Mouse (Mus musculus) mesoderm, embryonic 11.5 days (tissue): ENCODE results near the gene Pcbp3.
"Not testable (repeated sequence)": the region's sequence is repeated elsewhere in the genome, so short reads cannot be mapped to it uniquely, and the experiment has no call there.

Source experiments
- DNase-seq: peaks from one replicate; pipeline ENCODE4 v3.0.0-alpha.2; 2012; ENCODE audit warnings: low read depth, low spot score

Pcbp3 gene

DNA sequence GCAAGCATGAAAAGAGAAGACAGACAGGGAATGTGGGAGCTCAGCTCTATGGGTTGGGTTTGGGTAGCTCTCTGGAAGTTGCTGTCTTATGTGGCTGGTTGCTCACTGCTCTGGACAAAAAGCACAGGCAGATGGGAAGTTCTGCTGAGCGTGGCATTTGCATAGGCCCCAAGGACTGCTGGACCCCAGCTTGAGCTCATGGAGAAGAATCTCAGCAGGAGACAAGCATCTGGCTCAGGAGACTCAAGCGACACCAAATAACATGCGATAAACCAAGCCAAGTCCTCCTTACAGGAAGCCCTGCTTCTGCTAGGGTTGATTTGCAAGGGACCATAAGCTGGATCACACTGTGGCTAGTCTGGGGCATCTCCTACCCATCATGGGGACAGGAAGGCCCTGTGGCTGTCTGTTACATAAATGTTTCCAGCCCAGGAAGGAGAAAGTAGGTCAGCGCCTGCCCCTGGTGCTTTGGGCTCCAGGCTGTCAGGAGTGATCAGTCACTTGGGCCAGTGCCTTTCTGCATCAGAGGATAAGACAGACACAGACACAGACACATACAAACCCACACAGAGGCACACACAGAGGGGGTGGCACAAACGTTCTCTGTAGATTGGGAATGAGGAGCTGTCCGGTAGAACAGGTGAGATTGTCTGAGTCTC lies 159.7 kb downstream of the Pcbp3 start:
- DNase-seq = no peak

- DNase-seq = no peak
These were observed 160.4 kb downstream of the Pcbp3 start for GRCm38 (mm10) chr10:76801237-76801641.

GRCm38 (mm10) chr10:76798751-76799585 lies 162.7 kb downstream of the Pcbp3 start:
- DNase-seq = no peak

- DNase-seq = no peak
These were observed 167.6 kb downstream of the Pcbp3 start for GRCm38 (mm10) chr10:76794102-76794501.

- peak; percentile 65 for DNase-seq
These were observed 170.2 kb downstream of the Pcbp3 start for GRCm38 (mm10) chr10:76791475-76791874.

DNA sequence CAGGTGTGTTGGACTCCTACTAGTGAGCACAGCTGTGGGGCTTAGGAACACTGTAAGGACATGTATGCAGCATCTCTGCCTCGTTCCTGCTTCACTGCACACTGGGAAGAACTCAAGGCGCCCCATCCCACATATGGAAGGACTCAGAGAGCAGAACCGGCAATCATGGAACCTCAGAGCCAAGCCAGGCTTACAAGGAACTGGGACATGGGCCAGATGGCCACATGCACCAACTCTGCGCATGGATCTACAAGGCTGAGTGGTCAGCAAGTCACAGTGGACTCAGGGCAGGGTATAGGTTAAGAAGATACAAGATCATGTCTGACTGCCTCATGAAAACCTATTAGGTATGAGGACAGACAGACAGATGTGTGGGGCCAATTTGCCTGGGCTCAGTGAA lies 171.8 kb downstream of the Pcbp3 start:
- DNase-seq = no peak

DNA sequence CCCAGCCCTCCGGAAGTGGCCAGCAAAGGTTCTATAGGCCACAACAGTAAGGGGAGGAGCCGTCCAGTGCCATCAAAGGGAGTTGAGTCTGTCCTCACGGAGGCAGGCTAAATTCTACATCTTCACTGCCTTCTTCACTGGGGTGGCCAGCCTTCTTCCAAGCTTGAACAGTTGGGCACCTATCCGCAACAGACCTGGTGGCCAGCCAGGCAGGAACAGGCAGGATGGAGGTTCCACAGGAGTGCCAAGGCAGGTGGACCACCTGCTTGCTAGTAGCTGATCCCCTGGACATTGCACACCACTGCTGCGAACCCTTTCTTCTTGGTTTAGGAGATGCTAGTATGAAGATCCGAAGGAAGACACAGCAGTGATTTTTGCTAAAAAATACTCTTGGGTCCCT lies 176.4 kb downstream of the Pcbp3 start:
- no peak for DNase-seq

DNA sequence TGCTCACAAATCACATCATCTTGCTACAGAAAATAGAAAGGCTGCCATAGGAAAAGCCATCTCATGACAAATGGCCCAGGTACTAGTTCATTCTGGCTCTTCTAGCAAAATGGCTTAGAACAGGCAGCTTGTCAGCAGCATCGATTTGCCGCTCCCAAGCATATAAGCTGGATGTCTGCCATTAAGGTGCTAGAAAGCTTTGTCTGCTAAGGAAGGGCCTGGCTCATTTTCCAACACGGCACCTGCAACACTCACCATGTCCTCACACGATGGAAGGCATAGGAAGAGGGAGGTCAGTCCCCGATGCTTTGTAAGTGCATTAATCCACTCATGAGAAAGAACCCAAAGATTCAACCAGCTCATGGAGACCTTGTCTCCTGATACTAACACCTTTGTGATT lies 182.5 kb downstream of the Pcbp3 start:
- DNase-seq = no peak

- DNase-seq = no peak
These were observed 190.1 kb downstream of the Pcbp3 start for GRCm38 (mm10) chr10:76771624-76772023.

GRCm38 (mm10) chr10:76771086-76771485 lies 190.6 kb downstream of the Pcbp3 start:
- DNase-seq = no peak

DNA sequence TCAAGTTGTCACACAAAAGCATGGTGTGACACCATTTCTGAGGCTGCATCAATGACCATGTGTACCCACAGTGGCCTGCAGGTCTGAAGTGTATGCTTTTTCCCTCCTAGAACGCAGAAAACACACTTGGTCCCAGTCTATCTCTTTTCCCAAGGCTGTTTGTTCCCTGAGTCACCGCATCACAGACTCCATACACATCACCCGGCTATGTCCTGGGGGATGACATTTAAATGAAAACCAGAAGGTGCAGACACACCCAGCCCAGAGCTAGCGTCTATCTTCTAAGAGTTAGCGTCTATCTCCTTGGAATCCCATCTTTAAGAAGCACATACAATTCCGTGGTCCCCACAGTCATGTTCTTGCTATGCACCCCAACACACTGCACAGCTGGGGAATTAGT lies 192.1 kb downstream of the Pcbp3 start:
- DNase-seq = no peak

GRCm38 (mm10) chr10:76766196-76766595 lies 195.5 kb downstream of the Pcbp3 start:
- DNase-seq = no peak

DNA sequence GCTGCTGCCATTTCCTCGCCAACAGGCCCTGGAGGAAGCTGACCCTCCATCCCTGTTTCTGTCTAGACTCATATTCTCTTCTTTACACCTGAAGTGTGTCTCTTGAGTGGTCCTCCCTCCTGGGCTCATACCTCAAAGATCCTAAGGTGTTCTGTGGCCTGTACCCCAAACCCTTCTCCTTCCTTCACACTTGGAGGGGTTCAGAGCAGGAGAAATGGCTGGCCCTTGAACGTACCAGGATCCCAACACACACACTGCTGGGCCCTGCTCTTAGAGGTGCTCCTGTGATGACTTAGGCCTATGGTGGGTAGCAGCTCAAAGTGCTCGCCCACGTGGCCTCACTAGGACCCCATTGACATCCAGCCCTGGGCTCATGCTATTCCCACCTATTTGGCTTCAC lies 196.8 kb downstream of the Pcbp3 start:
- no peak for DNase-seq

- DNase-seq = no peak
These were observed 198.7 kb downstream of the Pcbp3 start for GRCm38 (mm10) chr10:76763016-76763415.

GRCm38 (mm10) chr10:76762411-76762810 lies 199.3 kb downstream of the Pcbp3 start:
- DNase-seq = no peak

DNA sequence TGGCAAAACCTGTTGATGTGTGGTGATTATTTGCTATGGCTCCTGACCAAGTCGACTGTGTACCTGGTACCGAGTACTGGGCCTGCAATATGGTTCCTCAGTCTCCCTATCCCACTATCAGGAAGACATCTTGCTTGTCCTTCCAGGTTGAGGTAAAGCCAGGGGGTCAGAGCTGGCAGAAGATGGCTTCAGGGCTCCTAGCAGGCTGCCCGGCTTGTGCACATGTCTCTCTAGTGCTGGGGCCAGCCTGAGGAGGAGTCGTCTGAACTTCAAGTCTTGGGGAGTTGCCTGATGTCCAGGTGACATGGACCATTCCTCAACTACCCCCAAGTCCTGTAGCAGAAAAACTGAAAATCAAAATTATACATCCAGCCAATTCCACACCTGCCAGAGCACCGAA lies 201.8 kb downstream of the Pcbp3 start:
- no peak for DNase-seq

DNA sequence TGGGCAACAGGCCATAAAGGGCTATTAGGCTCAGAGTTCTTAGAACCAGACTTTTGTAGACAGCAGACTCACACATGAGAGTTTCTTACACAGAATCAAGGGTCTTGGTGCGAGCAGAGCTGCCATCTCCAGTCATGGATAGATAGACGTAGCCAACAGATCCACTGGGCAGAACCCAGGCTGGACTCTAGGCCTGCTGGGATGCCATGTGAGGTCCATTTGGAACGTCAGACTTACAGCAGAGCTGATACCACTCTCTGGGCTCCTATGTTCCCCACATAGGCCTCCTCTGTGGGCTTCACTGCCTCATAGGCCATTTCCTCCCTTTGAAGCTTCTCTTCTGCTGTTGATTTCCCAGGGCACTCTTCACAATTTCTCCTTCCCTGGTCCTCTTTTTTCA lies 208.0 kb downstream of the Pcbp3 start:
- no peak for DNase-seq

- not testable (repeated sequence) for DNase-seq
These were observed 217.4 kb downstream of the Pcbp3 start for GRCm38 (mm10) chr10:76744267-76744666.

DNA sequence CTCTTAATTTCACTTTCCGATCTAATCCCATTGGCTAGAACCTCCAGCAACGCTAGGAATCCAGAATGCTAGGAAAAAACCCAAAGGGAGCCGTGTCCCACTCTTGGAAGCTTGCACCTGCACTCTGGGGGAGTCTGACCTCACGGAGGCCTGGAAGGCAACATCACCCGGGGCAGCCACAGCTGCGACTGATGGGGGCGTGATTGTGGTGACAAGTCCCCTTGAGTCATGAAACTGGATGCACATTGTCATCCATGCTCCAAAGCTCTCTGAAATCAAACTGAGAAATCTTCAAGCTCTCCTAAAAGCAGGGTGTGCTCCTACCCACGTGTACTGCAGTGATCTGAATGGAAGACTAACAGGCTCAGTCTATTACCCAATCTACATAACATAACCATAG lies 224.9 kb downstream of the Pcbp3 start:
- DNase-seq = no peak

DNA sequence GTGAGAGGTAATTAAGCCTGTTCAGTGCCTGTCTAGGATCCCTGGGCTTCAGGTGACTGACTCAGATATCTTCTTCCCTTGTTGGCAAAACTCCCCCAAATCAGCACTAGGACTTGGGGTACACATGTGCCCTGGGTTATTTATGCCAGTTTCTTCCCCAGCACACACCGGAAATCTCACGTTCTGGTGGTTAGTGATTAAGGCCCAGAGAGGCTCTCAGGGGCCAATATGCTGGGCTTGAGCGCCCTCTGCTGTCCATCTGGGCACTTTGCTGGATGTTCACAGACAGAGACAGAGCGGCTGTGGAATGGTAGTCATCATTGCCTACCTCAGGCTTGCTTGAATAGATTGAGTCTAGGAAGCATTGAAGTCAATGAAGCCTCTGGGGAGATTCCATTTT lies 226.7 kb downstream of the Pcbp3 start:
- DNase-seq = peak; percentile 81

GRCm38 (mm10) chr10:76733677-76734068 lies 228.0 kb downstream of the Pcbp3 start:
- DNase-seq = no peak

- peak; percentile 85 for DNase-seq
These were observed 228.6 kb downstream of the Pcbp3 start for GRCm38 (mm10) chr10:76732881-76733676.
